Mouse (Mus musculus): ENCODE data around the gene Zfp719.

DNA sequence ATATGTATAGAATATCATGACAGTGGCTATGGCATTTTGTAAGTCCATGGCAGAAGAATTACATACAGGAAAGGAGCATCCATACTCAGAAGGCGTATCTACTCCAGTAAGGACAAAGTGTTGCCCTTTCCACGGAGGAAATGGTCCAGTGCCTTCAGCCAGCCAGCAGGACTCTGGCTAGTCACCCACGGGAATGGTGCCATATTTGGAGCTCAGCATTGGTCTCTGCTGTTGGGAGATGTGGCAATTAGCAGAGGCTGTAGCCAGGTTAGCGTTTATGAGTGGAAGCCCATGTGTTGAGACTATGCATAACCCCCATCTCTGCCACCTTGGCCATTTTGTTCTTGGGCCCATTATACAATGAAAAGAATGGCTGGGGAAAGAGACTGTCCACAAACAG is 31.2 kb upstream of the Zfp719 start:
- TF ChIP-seq POLR2A (IDR thresholded peaks at IDR 0.05; ENCODE audit: low read depth, low read length) (no peak), CHD2 (IDR thresholded peaks at IDR 0.05; ENCODE audit: low read length) (no peak), ETS1 (conservative IDR thresholded peaks at IDR 0.05; ENCODE audit: low read depth, low read length) (no peak), CTCF (conservative IDR thresholded peaks at IDR 0.05 in 1 of 2, IDR thresholded peaks at IDR 0.05 in 1 of 2; ENCODE audit: low read depth in 2 of 2, low read length in 2 of 2) (no peak), E2F4 (IDR thresholded peaks at IDR 0.05; ENCODE audit: insufficient replicate concordance, low read depth, low read length) (no peak), MEF2A (IDR thresholded peaks at IDR 0.05; ENCODE audit: borderline replicate concordance, low read depth, low read length) (no peak), EP300 (IDR thresholded peaks at IDR 0.05; ENCODE audit: low read length) (no peak), RCOR1 (conservative IDR thresholded peaks at IDR 0.05; ENCODE audit: low read depth, low read length) (no peak), JUND (conservative IDR thresholded peaks at IDR 0.05; ENCODE audit: low read depth, low read length) (no peak), MYC (IDR thresholded peaks at IDR 0.05; ENCODE audit: low read depth, low read length) (no peak), POLR2AphosphoS2 (IDR thresholded peaks at IDR 0.05; ENCODE audit: low read depth, low read length) (no peak), ZNF384 (IDR thresholded peaks at IDR 0.05; ENCODE audit: low read depth, low read length) (no peak)

Measured in CH12.LX (cell line).